Mouse (Mus musculus) liver, adult 2 months (tissue): ENCODE measurements around the gene Htra3. TPM values are rescaled to one million over a fixed set of nuclear protein-coding genes. Genes with fewer than 3 reads are reported as not detected.

Source experiments
- DNase-seq: peaks from one replicate; pipeline ENCODE4 v3.0.0-alpha.2; 2011; ENCODE audit warnings: low read depth, low spot score; ENCODE audit errors: extremely low read depth
- H3K27ac ChIP-seq: fragments of 200-500 bp; replicated peaks from 2 replicates; pipeline ENCODE4 v1.5.1; 2012; ENCODE audit warnings: low read depth, mild to moderate bottlenecking, control low read depth, inconsistent platforms, low read length; ENCODE audit not compliant: insufficient read depth
- H3K27me3 ChIP-seq: fragments of 200-500 bp; 2 replicates; pipeline ENCODE4 v1.6.1; 2012; ENCODE audit warnings: mild to moderate bottlenecking, moderate library complexity, low read length, inconsistent platforms; ENCODE audit not compliant: control insufficient read depth, insufficient read depth
- H3K36me3 ChIP-seq: fragments of 200-500 bp; 2 replicates; pipeline ENCODE4 v1.6.1; 2012; ENCODE audit warnings: low read length, inconsistent platforms; ENCODE audit not compliant: control insufficient read depth, insufficient read depth
- H3K4me1 ChIP-seq: fragments of 200-500 bp; 2 replicates; pipeline ENCODE4 v1.6.1; 2011; ENCODE audit warnings: low read length; ENCODE audit not compliant: control insufficient read depth, insufficient read depth
- H3K4me3 ChIP-seq: fragments of 200-500 bp; 2 replicates; pipeline ENCODE4 v1.5.1; 2011; ENCODE audit warnings: low read depth, mild to moderate bottlenecking, control low read depth, low read length, moderate library complexity; ENCODE audit not compliant: insufficient read depth
- H3K79me2 ChIP-seq: fragments of 200-500 bp; 2 replicates; pipeline ENCODE4 v1.6.1; 2012; ENCODE audit warnings: inconsistent platforms, mild to moderate bottlenecking, low read length, moderate library complexity; ENCODE audit not compliant: control insufficient read depth, insufficient read depth
- H3K9ac ChIP-seq: fragments of 200-500 bp; 2 replicates; pipeline ENCODE4 v1.6.1; 2012; ENCODE audit warnings: low read depth, mild to moderate bottlenecking, control low read depth, inconsistent platforms, low read length
- CTCF ChIP-seq: fragments of 200-500 bp; IDR thresholded peaks from 2 replicates; pipeline ENCODE4 v1.5.1; 2011; ENCODE audit warnings: low read depth, low read length, control low read depth
- POLR2A ChIP-seq: fragments of 200-500 bp; IDR thresholded peaks from 2 replicates; pipeline ENCODE4 v1.6.1; 2011; ENCODE audit warnings: low read length, control low read depth; ENCODE audit not compliant: insufficient read depth; ENCODE audit errors: extremely low read depth
- WGBS: fragments of 180-500 bp; shearing (Covaris S2); methylation state at CpG from one replicate; pipeline ENCODE4 v1.1.7; 2018; 5-methylcytosine and 5-hydroxymethylcytosine counted together
- polyA plus RNA-seq: library from polyadenylated mRNA; depleted of rRNA; stranded (reverse); fragments of >200 nt; gene quantifications from 2 replicates; pipeline ENCODE4 v1.2.3, GENCODE M21; 2012
- total RNA-seq: library from RNA; depleted of rRNA; stranded (reverse); fragments of >200 nt; gene quantifications from 2 replicates; pipeline ENCODE4 v1.2.3, GENCODE M21; 2014

The Htra3 gene
- total and polyA plus RNA-seq, 2 experiments = 0.83 to 0.97 TPM

DNA sequence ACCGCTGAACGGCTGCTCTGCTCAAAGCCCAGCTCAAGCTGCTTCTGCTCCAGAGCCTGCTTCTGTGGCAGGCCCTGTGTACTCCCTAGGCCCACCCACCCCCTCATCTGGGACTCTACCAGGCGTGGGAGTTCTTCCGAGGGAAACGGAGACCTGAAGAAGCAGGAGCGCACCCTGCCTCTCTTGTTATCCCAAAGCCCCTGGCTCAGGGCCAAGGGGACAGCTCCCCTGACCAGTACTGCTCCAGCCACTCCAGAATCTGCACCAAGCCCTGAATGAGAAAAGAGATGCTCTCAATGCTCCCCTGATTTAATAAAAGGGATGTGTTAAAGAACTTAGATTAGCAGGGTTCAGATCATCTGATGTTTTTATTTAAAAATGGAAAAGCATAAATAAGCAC, 18.4 kb downstream of the Htra3 start:
- no peaks in the 10 kb centered on the region for H3K27me3 ChIP-seq
- no peaks in the 10 kb centered on the region for H3K36me3 ChIP-seq
- H3K27ac ChIP-seq = no peak overlapping the region
- no peak for DNase-seq
- 80% methylated on average over 6 of the region's 6 CpGs for WGBS
- H3K4me1 ChIP-seq = no peaks in the 10 kb centered on the region
- no peak overlapping the region for H3K4me3 ChIP-seq
- H3K9ac ChIP-seq = no peak overlapping the region
- TF ChIP-seq POLR2A (no peak), CTCF (no peak)
- H3K79me2 ChIP-seq = no peaks in the 10 kb centered on the region

DNA sequence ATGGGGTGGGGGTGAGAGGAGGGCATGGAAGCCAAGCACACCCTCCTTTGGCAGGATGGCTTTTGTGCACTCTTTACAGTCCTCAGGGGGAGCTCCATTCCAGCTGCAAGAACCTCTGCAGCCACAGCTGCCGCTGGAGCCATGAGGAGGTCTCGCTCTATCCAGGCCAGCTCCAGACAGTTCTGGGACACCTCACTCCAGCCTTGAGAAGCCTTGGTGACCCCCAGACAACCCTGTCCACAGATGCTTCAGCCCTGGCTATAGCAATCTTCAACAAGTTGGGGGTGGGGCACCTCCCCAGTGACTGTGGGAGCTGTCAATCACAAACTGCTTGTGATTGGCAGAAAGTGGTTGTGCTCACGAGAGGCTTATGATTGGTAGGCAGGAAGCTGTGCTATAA, 20.1 kb downstream of the Htra3 start:
- Histone ChIP-seq H3K4me3 (no peak overlapping the region), H3K27ac (no peak overlapping the region), H3K27me3 (no peaks in the 10 kb centered on the region), H3K9ac (no peak overlapping the region), H3K4me1 (no peaks in the 10 kb centered on the region), H3K36me3 (no peaks in the 10 kb centered on the region), H3K79me2 (no peaks in the 10 kb centered on the region)
- DNase-seq = no peak
- TF ChIP-seq CTCF (no peak), POLR2A (no peak)
- 72% methylated on average over 3 of the region's 3 CpGs for WGBS

DNA sequence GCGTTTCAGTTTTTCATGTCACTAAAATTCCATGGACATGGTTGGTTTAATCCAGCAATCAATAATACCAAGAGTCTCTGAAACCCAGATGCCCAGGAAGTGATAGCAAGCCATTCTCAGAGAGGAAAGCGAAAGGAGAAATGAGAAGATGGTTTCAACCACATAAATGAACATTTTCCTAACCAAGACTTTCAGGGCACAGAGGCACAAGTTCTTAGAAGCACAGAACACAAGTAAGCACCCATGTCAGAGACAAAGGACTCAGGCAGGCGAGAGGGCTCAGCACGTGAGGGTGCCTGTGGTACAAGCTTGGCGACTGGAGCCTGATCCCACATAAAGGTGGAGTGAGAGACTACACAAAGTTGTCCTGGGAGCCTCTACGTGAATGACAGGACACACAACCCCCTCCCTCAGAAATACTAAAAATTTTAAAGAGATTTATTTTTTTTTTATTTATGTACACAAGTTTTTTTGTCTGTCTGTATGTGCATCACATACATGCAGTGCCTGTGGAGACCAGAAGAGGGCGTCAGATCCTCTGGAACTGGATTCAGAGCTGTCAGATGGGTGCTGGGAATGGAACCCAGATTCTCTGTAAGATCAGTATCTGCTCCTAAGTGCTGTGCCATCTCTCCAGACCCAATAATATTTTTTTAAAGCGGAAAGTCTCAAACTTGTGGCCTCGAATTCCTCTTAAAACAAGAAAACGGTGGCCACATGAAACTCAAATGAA, 23.7 kb downstream of the Htra3 start:
- no peak overlapping the region for H3K27ac ChIP-seq
- no peaks in the 10 kb centered on the region for H3K4me1 ChIP-seq
- no peak overlapping the region for H3K4me3 ChIP-seq
- DNase-seq = no peak
- no peak for TF ChIP-seq POLR2A
- TF ChIP-seq CTCF = no peak
- no peak overlapping the region for H3K9ac ChIP-seq
- no peaks in the 10 kb centered on the region for H3K27me3 ChIP-seq
- no peaks in the 10 kb centered on the region for H3K79me2 ChIP-seq
- WGBS = 88% methylated on average over 10 of the region's 10 CpGs
- H3K36me3 ChIP-seq = no peaks in the 10 kb centered on the region

DNA sequence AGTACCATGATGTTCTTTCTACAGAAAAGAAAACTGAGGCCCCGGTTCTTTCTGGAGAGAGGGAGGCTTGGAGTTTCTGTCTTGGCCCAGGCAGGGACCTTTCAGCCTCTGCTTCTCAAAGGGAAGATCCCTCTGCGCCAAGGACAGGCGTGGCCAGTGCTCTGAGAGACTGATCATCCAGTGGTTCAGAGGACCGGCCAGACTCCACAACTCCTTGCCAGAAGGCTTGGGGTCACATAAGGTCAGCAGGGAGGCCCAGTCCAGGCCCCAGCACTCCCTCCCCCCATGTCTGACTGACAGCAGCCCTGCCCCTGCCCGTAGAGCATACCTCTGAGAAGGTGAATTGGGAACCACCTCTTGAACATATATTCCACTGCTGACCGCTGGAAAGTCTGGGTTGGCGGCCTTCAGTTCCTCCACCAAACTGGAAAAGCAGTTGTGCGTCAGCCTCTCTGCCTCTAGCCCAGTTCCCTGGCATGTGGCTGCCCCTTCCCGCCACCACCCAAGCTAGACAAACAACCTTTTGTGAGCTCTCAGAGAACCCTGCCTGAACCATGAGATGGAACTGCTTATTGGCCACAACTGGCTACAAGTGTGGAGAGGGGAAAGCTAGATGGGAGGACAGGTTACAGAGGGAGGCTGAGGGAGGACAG, 25.7 kb downstream of the Htra3 start:
- no peak for DNase-seq

DNA sequence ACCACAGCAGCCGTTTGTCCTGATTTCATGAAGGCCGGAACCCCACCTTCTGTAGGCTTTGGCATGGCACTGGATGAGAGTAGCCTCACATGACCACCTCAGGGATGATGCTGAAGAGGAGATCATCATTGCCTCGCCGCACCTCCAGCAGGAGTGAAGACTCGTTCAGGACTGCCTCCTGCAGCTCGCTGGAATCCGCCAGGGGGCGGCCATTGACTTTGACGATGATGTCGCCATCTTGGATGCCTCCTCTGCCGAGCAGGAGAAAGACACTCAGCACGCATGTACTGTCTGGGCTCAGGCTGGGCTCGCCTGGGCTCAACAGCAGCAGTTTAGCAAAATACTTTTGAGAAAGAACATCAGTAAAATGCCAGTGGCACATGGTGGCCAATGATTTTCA, 26.7 kb downstream of the Htra3 start:
- no peaks in the 10 kb centered on the region for H3K79me2 ChIP-seq
- no peak for TF ChIP-seq POLR2A
- TF ChIP-seq CTCF = no peak
- no peaks in the 10 kb centered on the region for H3K4me1 ChIP-seq
- no peak overlapping the region for H3K4me3 ChIP-seq
- no peaks in the 10 kb centered on the region for H3K36me3 ChIP-seq
- no peak overlapping the region for H3K9ac ChIP-seq
- no peak overlapping the region for H3K27ac ChIP-seq
- 84% methylated on average over 13 of the region's 13 CpGs for WGBS
- no peaks in the 10 kb centered on the region for H3K27me3 ChIP-seq
- no peak for DNase-seq

More for the DNA sequence above, 25.7 kb downstream of the Htra3 start:
- Histone ChIP-seq H3K27me3 (no peaks in the 10 kb centered on the region), H3K9ac (no peak overlapping the region), H3K79me2 (no peaks in the 10 kb centered on the region), H3K27ac (no peak overlapping the region), H3K4me3 (no peak overlapping the region), H3K36me3 (no peaks in the 10 kb centered on the region), H3K4me1 (no peaks in the 10 kb centered on the region)
- TF ChIP-seq CTCF (no peak), POLR2A (no peak)
- WGBS = 67% methylated on average over 9 of the region's 9 CpGs

DNA sequence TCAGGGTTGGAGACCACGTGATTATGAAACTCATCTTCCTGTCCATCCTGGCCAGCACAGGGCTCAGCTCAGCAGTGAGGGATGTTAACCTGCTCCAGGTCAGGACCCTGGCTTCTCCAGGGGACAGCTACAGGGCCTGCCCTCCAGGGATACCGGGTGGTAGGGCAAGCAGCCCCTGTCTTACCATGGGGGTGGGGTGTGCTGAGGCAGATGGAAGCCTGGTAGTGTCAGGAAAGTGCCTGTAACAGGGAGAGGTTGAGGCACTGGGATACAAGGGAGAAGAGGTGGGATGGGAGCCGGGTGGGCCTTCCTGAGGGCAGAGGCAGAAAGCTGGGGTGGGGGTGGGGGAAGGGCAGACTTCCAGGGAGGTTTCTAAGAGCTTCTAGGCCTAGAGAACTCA, 27.3 kb downstream of the Htra3 start:
- no peak overlapping the region for H3K27ac ChIP-seq
- 73% methylated on average over 3 of the region's 3 CpGs for WGBS
- H3K4me1 ChIP-seq = no peaks in the 10 kb centered on the region
- no peak overlapping the region for H3K9ac ChIP-seq
- H3K79me2 ChIP-seq = no peaks in the 10 kb centered on the region
- H3K36me3 ChIP-seq = no peaks in the 10 kb centered on the region
- no peak overlapping the region for H3K4me3 ChIP-seq
- H3K27me3 ChIP-seq = no peaks in the 10 kb centered on the region
- DNase-seq = no peak
- TF ChIP-seq CTCF = no peak
- TF ChIP-seq POLR2A = no peak
